Mouse (Mus musculus) thymus, adult 18-20 months (tissue): ENCODE results near the gene Ephb1.

ENCODE experiments used
- DNase-seq, 2 experiments: peaks; one replicate each; pipeline ENCODE4 v3.0.0; 2022; ENCODE audit warnings: mixed read lengths in 2 of 2

Gene Ephb1

GRCm38 (mm10) chr9:101877109-101877987 lies 477.1 kb downstream of the Ephb1 start:
- DNase-seq, result no peak

GRCm38 (mm10) chr9:101875306-101875705 lies 479.2 kb downstream of the Ephb1 start:
- no peak for DNase-seq
